Mouse (Mus musculus) megakaryocyte, adult 5-6 weeks (primary cell): ENCODE results near the gene Gm11027. TPM values are rescaled to one million over a fixed set of nuclear protein-coding genes. Genes with fewer than 3 reads are reported as not detected.

Experiments
- ATAC-seq: 2 replicates; pipeline ENCODE4 v1.8.0; 2016; ENCODE audit warnings: mild to moderate bottlenecking, inconsistent platforms; ENCODE audit not compliant: poor library complexity, severe bottlenecking
- total RNA-seq, 2 experiments: library from RNA; stranded (forward) in 1 of 2; stranded (reverse) in 1 of 2; fragments of 153-499, 151-499 nt in 1 of 2; fragments of 221-1000, 200-1000 nt in 1 of 2; gene quantifications; 2 replicates each; pipeline versions ENCODE4 v1.2.3 to v1.2.4; 2015 to 2017

The Gm11027 gene
- total RNA-seq, 2 experiments from 2014 or later: not detected

DNA sequence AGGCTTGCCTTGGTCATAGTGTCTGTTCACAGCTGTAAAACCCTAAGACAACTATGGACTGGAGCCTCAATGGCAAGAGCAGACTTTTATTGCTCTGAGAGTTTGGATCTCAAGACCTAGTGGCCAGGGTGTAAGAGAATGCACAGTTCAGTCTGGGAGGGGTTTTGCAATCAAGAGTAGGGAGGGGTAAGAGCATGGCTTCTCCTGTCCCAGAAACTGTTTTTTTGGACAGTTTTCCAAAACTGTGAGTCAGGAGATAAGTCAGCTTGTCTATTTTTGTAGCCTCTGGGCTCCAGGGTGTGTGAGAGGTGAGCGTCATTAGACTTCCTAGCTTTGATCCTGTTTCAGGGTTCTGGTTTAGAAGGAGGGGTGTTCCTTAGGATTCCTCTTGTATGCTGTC is 3.4 kb downstream of the Gm11027 start:
- no peak for ATAC-seq

- ATAC-seq: no peak
Measured at GRCm38 (mm10) chr12:116279181-116279580, 4.0 kb downstream of the Gm11027 start.

- ATAC-seq: no peak
Measured at GRCm38 (mm10) chr12:116280149-116280652, 5.0 kb downstream of the Gm11027 start.

DNA sequence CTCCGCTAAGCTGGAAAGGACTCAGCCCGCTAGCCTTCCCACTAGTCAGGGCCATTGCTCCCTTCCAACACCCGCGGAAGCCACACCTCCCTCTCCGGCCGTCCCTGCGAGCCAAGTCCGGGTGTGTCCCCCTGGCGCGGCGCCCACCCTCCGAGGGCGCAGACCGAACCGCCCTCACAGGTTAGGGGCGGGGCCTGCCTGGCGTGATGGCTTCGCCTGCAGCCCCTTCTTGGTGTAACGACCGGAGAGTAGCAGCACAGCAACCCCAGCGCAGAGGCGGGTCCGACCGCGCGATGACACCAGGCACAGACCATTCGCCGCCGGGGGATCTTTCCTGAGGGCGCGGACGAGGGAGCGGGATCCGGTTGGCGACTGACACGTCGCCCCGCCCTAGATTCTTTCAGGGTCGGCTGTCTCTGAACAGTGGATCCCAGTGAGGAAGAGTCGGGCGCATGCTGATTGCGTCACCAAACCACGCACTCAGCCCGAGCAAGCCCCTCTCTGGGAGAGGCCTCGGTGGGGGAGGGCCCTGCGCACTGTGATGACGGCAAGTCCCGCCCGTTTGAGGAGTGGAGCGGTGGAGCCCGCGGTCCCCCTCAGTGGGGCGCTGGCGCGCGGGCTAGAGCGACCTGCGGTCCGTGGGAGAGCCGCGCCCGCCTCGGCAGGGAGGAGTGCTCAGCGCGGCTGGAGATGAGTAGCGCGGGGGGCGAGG is 5.6 kb downstream of the Gm11027 start, which contains the start of gene Esyt2:
Gene Esyt2 (plus strand): TSS at position 544 of the 712 bp plus-strand sequence.
- ATAC-seq: peak; percentile 73

DNA sequence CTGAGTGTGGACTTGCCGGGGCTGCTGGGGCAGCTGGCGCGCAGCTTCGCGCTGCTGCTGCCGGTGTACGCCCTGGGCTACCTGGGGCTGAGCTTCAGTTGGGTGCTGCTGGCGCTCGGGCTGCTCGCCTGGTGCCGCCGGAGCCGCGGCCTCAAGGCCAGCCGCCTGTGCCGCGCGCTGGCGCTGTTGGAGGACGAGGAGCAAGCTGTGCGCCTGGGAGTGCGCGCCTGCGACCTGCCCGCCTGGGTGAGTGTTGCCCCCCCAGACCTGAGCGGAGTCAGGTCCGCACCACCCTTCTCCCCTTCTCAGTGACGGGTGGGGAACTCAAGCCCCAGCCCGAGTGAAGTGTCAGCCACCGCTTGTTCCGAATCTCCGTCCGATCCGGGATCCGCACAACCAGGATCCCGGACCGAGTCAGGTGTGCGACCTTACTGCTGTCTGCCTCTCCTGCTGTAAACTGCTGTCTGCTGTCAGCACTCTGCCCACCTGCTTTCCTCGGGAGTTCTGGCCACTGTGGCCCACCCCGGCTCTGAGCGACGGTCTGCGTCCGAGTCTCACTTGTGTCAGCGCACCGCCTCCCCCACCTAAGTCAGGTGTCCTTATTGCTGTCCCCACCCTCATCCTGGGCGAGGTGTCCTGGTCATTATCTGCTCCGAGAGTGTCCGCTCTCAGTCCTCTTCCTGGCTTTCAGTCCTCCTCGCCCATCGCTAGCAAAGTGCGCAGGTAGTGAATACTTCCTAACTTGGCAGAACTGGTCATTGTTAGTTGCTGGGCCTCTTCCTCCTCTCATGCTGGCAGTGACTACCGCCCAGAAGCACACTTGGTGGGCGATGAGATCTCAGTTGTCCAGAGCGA is 6.5 kb downstream of the Gm11027 start:
- peak; percentile 19 for ATAC-seq

DNA sequence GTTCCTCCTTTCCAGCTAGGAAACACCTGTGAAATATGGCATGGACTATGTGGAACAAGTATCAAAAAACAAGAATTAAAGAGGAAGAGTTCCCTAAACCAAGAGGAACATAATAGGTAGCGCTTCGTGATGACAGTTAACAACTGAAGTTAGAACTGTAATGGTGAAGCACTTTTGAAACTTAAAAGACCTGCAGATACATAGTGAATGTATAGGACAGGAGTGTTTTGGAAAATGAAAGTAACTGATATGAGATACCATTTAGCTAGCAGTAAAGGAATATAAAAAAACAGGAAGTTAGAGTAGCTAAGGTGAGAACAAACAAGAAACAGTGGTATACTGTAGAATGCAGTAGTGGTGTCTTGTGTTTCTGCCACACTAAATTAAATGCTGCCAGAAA is 7.7 kb downstream of the Gm11027 start:
- ATAC-seq: no peak

- ATAC-seq: no peak
Measured at GRCm38 (mm10) chr12:116283511-116283910, 8.3 kb downstream of the Gm11027 start.

DNA sequence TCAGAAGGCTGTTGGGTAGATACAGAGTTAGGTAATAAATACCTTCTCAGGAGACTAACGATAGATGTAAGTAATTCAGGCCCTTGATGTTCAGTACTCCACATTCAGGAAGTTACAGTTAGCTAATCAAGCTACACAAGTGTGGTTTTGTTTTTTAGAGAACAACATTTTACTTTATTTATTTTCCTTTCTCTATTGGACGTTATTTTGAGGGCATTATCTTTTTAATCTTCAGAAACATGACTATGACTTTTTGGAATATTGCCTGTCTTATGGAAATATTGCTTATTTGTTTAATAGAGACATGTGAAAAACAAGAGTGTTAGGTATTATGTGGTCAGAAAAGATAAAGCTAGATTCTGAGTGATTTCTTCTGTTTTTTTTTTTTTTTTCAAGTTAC is 18.0 kb downstream of the Gm11027 start:
- peak; percentile 62 for ATAC-seq

DNA sequence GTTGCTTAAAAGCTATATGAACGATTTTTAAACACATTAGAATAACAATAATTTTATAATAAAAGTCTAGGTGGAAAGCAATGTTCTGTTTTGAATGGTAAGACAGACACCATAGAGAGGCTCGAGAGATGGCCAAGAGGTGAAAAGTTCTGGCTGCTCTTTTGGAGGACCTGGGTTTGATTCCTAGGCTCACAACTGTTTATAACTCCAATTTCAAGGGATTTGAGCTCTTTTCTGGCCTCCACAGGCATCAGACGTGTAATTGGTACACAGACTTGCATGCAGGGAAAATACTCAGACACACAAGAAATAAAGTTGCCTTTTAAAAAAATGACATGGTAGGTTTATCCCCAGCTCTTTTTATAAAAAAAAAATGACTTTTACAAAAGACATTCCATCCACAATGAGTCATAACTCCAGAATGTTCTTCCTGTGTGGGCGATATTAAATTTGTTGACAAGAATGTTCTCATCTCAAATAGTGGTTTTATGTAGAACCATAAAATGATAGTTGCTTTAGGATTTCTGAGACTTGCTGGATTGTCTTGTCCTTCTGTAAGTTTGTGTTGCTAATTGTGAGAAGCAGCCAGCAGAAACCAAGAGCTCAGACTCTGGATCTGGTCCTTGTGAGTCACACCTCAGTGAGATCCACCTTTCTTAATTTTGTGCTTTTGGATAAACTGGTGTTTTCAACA is 18.6 kb downstream of the Gm11027 start:
- no peak for ATAC-seq

DNA sequence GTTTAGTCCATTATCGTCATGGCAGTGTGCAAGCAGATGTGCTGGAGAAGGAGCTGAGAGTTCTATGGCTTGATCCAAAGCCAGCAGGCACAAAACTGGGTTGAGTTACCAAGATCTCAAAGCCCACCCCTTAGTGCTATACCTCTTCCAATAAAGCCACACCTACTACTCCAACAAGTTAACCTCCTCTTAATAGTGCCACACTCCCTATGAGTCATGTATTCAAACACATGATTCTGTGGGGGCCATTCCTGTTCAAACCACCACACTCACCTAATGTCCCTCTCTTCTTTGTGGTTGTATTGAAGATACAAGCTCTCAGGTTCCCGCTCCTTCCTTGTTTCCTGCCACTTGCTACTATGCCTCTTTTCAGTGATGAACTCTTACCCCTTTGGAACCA is 24.7 kb downstream of the Gm11027 start:
- ATAC-seq: no peak

GRCm38 (mm10) chr12:116302181-116302580 is 27.0 kb downstream of the Gm11027 start:
- no peak for ATAC-seq

- ATAC-seq: no peak
Measured at GRCm38 (mm10) chr12:116306042-116306441, 30.9 kb downstream of the Gm11027 start.

GRCm38 (mm10) chr12:116307870-116308269 is 32.7 kb downstream of the Gm11027 start:
- ATAC-seq: no peak

GRCm38 (mm10) chr12:116308612-116309011 is 33.4 kb downstream of the Gm11027 start:
- ATAC-seq: no peak

DNA sequence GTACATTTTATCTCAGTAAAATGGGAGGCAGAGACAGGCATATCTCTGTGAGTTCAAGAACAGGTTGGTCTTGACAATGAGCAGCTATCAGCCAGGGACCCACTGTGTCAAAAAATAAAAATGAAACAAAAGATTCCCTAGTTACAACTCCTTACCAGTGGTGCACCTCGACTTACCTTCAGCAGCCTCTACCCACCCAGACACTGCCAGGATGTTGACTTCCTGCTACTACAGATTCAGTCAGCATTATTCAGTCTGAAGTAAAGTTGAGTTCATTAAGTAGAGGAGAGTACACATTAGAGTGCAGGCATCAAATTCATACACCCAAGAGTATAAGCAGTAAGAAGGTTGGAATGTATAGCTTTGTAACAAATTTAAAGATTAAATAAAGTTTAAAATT is 38.6 kb downstream of the Gm11027 start:
- ATAC-seq: no peak

DNA sequence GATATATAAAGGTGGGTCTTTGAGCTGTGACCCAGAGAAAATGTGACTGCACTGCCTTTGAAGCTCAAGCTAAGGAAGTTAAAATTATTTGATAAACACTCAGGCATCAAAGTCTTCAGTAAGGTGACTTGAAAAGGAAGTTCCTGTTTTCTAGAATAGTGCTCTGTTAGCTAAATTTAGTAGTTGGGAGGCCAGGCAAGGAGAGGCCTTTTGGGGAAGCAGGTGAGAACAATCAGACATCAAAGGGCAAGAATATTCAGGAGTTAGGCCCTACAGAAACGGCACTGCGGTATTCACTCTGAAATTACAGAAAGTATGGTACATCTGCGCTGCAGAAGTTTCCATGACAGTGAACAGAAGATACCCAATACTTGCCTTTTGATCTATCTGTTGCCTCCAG is 40.3 kb downstream of the Gm11027 start:
- peak; percentile 53 for ATAC-seq

DNA sequence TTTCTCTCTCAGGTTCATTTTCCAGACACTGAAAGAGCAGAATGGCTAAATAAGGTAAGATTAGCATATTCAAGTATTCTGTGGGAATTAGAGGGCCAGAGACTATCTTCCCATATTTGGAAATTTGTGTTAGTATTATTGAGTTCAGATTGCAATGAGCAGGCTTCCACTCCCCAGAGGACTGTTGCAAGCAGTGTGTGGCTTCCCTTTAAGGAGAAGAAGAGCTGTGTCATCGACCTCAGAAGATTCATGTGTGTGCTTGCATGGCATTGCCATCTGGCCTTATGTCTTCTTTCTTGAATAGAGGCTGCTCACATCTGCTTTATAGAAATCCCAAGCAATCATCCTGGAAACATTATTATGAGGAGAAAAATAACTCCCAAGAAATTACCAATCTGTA is 42.6 kb downstream of the Gm11027 start:
- peak; percentile 89 for ATAC-seq
